Mouse (Mus musculus): ENCODE data around the gene Gm43720. TPM values are rescaled to one million over a fixed set of nuclear protein-coding genes. Genes with fewer than 3 reads are reported as not detected.

The Gm43720 gene
- 0.17 and 0.30 TPM in 2 replicates for polyA plus RNA-seq (2015; fragmentation: Nextera tagmentation; extraction: Ambion mirVana)

DNA sequence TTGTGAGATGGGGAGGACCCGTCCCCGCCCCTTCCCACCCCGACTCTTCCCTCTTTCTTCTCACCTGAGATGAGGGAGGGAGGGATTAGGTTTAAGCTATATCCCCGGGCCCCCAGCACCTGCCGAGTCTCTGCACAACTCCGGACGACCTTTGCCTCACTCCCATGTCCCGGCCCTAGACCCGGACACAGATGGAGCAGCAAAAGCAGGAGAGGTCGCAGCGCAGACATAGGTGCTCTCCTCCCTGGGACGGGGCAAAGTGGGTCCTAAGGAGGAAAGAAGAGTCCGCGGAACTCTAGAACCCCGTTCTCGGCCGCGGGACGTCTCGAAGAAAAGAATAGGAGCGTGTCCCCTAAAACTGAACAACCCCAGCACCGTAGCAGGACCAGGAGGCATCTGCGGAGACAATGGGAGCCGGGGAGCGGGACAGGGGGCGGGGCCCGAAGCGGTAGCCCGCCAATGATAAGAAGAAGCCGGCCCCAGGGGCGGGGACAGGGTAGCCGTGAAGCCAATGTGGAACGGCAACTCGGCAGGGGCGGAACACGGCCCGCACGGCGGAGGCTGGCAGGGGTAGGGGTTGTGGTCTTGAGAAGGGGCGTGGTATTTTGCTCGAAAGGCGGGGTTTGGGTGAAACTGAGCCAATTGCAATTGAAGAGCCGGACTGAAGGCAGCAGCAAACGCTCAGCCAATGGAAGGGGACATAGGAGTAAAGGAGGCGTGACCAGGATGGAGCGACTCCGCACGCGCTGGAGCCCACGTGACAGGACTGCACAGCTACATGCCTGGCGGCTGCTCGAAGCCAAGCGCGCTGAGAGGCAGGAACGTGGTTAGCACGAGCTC lies at the start of gene Gm43720, which contains the start of the genes Gpc2 and Stag3:
Gene Gm43720, minus strand, starts transcription at position 374 of the 840 bp plus-strand sequence.
Gene Gpc2, minus strand, starts transcription at position 421 of the 840 bp plus-strand sequence.
Gene Stag3, plus strand, starts transcription at position 656 of the 840 bp plus-strand sequence.
- under 1% methylated on average over 56 of the region's 56 CpGs for WGBS
- peaks cover 39% of the 10 kb centered on the region for H3K4me1 ChIP-seq
- peaks cover 14% of the 10 kb centered on the region; the same call in 1 of the 2 replicates for H3K36me3 ChIP-seq
- peak within 1 kb of the TSS; percentile 61 for H3K4me3 ChIP-seq
- peak within 1 kb of the TSS; percentile 63 for H3K9ac ChIP-seq
- no peaks in the 10 kb centered on the region for H3K9me3 ChIP-seq
- H3K4me2 ChIP-seq = peak within 1 kb of the TSS; percentile 82
- H3K27me3 ChIP-seq = no peaks in the 10 kb centered on the region
- ATAC-seq (ENCODE audit: insufficient number of reproducible peaks, low FRiP score, low TSS enrichment, low read depth) = peak; percentile 99
- peak within 1 kb of the TSS; percentile 68 for H3K27ac ChIP-seq

DNA sequence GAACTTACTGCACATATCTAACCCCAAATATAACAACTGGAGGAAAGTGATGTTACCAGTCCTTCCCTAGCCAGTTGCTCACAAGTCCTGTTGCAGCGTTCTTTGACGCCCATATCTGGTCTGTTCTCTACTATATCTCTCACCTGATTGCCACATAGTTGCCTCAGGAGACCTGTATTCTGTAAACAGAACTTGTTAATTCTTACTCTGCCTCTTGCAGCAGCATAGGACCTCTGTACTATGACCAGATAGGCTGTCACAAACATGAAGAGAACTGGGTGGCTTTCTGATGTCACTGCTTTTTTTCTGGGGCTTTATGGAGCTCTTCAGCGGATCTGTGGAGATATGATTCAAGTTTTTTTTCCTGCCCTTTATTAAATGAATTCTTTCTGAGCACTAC lies 33.0 kb upstream of the Gm43720 start:
- Histone ChIP-seq H3K27me3 (no peaks in the 10 kb centered on the region), H3K27ac (no peak overlapping the region), H3K4me3 (no peak overlapping the region), H3K4me2 (no peak overlapping the region), H3K4me1 (no peaks in the 10 kb centered on the region), H3K36me3 (no peaks in the 10 kb centered on the region), H3K9ac (no peak overlapping the region), H3K9me3 (no peaks in the 10 kb centered on the region)
- WGBS = 79% methylated on average over 3 of the region's 3 CpGs
- ATAC-seq (ENCODE audit: insufficient number of reproducible peaks, low FRiP score, low TSS enrichment, low read depth) = no peak

DNA sequence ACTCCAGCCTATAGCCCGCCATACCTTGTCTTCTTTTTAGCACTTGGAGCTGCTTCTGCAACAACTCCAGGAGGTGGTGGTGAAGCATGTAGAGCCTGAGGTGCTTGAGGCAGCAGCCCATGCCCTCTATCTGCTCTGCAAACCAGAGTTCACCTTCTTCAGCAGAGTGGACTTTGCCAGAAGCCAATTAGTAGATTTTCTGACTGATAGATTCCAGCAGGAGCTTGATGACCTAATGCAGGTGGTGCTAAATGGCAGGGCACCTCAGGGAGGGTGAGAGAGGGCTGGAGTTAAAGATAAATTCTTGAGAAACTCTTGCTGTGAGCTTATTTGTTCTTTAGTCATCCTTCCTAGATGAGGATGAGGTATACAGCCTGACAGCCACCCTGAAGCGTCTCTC lies 19.9 kb upstream of the Gm43720 start:
- H3K27ac ChIP-seq = no peak overlapping the region
- H3K36me3 ChIP-seq = no peaks in the 10 kb centered on the region
- H3K27me3 ChIP-seq = no peaks in the 10 kb centered on the region
- H3K9ac ChIP-seq = no peak overlapping the region
- 76% methylated on average over 2 of the region's 2 CpGs for WGBS
- H3K4me1 ChIP-seq = no peaks in the 10 kb centered on the region
- no peak overlapping the region for H3K4me2 ChIP-seq
- H3K4me3 ChIP-seq = no peak overlapping the region
- no peak for ATAC-seq (ENCODE audit: insufficient number of reproducible peaks, low FRiP score, low TSS enrichment, low read depth)
- no peaks in the 10 kb centered on the region for H3K9me3 ChIP-seq

DNA sequence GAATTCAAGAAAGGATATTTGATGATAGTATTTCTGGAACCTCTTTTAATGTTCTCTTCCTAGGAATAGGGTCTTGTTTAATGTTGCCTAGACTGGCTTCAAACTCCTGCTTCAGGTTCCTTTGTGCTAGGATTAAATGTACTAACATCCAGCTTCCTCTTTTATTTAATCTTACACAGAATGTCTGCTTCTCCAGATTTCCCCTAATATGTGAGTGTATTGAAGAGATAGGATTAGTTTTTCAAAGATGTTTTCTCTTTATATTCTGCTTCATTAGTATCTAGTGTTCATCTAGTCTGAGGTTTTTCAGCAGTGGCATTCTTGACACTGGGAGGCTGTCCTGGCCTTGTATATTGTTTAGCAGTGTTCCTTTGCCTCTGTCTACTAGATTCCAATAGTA lies 14.4 kb upstream of the Gm43720 start:
- H3K36me3 ChIP-seq = no peaks in the 10 kb centered on the region
- ATAC-seq (ENCODE audit: insufficient number of reproducible peaks, low FRiP score, low TSS enrichment, low read depth) = no peak
- H3K4me2 ChIP-seq = no peak overlapping the region
- H3K4me3 ChIP-seq = no peak overlapping the region
- no peak overlapping the region for H3K9ac ChIP-seq
- H3K27ac ChIP-seq = no peak overlapping the region
- no peaks in the 10 kb centered on the region for H3K9me3 ChIP-seq
- H3K27me3 ChIP-seq = no peaks in the 10 kb centered on the region
- no peaks in the 10 kb centered on the region for H3K4me1 ChIP-seq

DNA sequence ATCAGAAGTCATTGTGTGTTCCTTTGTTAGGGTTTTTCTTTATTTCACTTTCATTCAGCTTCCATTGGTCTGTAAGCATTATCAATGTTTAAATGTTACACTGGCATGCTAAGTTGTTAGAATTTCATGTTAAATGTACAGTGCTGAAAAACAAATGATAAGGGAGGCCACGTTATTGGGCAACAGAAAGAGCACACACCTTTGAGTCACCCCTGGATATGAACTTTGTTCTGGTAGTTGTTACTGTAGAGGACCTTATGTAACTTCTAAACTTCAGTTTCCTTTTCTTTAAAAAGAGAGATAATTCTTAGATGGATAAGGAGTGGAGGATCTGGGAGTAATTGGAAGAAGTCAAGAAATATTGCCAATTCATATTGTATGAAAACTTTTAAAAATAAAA lies 11.9 kb upstream of the Gm43720 start:
- ATAC-seq (ENCODE audit: insufficient number of reproducible peaks, low FRiP score, low TSS enrichment, low read depth) = no peak
- Histone ChIP-seq H3K4me2 (no peak overlapping the region), H3K27me3 (no peaks in the 10 kb centered on the region), H3K4me1 (no peaks in the 10 kb centered on the region), H3K27ac (no peak overlapping the region), H3K9me3 (no peaks in the 10 kb centered on the region), H3K4me3 (no peak overlapping the region), H3K36me3 (no peaks in the 10 kb centered on the region), H3K9ac (no peak overlapping the region)
- 74% methylated on average over 1 of the region's 1 CpGs for WGBS

DNA sequence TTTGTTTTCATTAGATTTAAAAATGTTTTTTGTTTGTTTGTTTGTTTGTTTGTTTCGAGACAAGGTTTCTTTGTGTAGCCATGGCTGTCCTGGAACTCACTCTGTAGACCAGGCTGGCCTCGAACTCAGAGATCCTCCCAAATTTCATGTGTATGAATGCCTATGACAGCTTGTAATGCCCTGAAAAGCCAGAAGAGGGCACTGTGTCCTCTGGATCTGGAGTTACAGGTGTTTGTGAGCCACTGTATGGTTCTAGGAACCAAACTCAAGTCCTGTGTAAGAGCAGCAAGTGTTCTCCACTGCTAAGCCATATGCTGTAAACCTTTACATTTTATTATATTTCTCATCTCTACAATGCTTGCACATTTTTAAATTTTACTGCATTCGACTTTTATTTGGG lies 8.1 kb upstream of the Gm43720 start:
- Histone ChIP-seq H3K9me3 (no peaks in the 10 kb centered on the region), H3K27ac (no peak overlapping the region), H3K4me3 (no peak overlapping the region), H3K4me1 (no peaks in the 10 kb centered on the region), H3K4me2 (no peak overlapping the region), H3K36me3 (no peaks in the 10 kb centered on the region), H3K27me3 (no peaks in the 10 kb centered on the region), H3K9ac (no peak overlapping the region)
- WGBS = 72% methylated on average over 3 of the region's 3 CpGs
- ATAC-seq (ENCODE audit: insufficient number of reproducible peaks, low FRiP score, low TSS enrichment, low read depth) = no peak

DNA sequence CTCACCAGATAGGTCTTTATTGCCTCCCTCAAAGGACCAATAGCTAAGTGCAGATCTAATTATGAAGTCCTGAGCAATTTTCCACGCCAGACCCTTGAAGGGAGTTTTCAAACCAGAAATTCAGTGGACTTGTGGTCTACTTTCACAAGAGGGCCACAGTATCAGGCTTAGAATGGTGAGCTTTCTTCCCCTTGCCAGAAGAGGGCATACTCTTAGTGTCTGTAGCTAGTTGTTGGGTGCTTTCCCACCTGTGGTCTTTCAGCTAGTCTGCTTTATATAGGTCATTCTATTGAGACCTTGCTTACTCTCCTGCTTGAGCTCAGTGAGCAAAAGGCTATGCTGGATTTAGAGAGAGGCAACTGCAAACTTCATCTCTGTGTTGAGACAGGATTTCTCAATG lies 3.8 kb upstream of the Gm43720 start:
- Histone ChIP-seq H3K4me1 (peaks cover 13% of the 10 kb centered on the region), H3K27me3 (no peaks in the 10 kb centered on the region), H3K4me2 (no peak overlapping the region), H3K4me3 (no peak overlapping the region), H3K36me3 (no peaks in the 10 kb centered on the region), H3K27ac (no peak overlapping the region), H3K9ac (no peak overlapping the region), H3K9me3 (no peaks in the 10 kb centered on the region)
- 63% methylated on average over 1 of the region's 1 CpGs for WGBS
- ATAC-seq (ENCODE audit: insufficient number of reproducible peaks, low FRiP score, low TSS enrichment, low read depth) = no peak

DNA sequence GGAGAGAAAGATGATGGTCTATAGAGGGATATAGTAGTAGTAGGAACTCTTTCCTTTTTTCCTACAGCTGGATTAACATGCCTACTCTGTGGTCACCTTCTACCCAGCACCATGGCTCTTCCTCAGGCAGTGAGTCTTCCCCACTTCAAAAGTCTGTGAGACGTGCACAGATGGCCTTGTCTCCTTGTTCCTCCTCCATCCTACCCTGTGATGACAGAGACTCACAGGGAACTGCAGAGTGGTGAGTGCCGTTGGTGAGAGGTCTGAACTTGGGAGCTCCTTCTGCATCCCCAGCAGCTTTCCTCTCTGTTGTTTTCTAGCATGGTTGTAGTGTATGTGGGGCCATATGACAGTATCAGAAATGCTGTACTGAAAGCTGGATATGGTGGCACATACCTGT lies 2.0 kb upstream of the Gm43720 start:
- Histone ChIP-seq H3K9me3 (no peaks in the 10 kb centered on the region), H3K27ac (no peak overlapping the region), H3K4me3 (no peak overlapping the region), H3K36me3 (peaks cover 11% of the 10 kb centered on the region; the same call in 1 of the 2 replicates), H3K4me2 (no peak overlapping the region), H3K9ac (no peak overlapping the region), H3K4me1 (peaks cover 21% of the 10 kb centered on the region), H3K27me3 (no peaks in the 10 kb centered on the region)
- WGBS = 74% methylated on average over 2 of the region's 2 CpGs
- ATAC-seq (ENCODE audit: insufficient number of reproducible peaks, low FRiP score, low TSS enrichment, low read depth) = no peak

DNA sequence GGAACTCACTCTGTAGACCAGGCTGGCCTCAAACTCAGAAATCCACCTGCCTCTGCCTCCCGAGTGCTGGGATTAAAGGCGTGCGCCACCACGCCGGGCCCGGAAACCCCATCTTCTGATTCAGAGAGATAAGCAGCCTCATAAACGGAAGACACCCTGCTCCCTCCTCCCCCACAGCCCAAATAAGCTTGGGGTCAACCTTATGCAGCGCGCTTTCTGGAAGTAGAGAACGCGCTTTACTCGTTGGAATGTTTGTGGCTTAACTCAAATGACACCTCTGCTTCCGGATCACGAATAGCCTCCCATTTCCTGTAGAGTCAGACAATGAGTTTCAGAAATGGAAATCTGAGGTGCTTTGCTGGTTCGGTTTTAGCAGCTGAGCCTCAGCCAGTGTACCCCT lies 1.1 kb upstream of the Gm43720 start:
- Histone ChIP-seq H3K4me2 (no peak overlapping the region), H3K9ac (no peak overlapping the region), H3K36me3 (peaks cover 14% of the 10 kb centered on the region; the same call in 1 of the 2 replicates), H3K4me1 (peaks cover 30% of the 10 kb centered on the region), H3K9me3 (no peaks in the 10 kb centered on the region), H3K4me3 (no peak overlapping the region), H3K27me3 (no peaks in the 10 kb centered on the region), H3K27ac (no peak overlapping the region)
- no peak for ATAC-seq (ENCODE audit: insufficient number of reproducible peaks, low FRiP score, low TSS enrichment, low read depth)
- 91% methylated on average over 15 of the region's 15 CpGs for WGBS

DNA sequence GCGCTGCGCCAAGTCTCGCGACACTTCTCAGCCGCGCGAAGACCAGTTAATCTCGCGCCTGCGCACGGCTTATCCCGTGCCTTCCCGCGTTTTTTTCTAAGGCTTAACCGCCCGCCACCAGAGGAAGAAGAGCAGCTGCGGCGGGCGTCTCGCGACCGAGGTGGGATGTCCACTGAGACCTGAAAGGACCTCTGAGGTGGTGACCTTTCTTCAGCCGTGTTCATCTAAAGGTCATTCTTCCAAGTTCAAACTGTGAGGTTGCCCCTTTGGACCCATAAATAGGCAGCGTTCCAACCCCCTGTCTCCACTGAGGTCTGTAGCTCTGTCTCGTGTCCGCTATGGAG lies 639 bp upstream of the Gm43720 start:
- H3K9me3 ChIP-seq = no peaks in the 10 kb centered on the region
- H3K27ac ChIP-seq = no peak overlapping the region
- peaks cover 14% of the 10 kb centered on the region; the same call in 1 of the 2 replicates for H3K36me3 ChIP-seq
- no peaks in the 10 kb centered on the region for H3K27me3 ChIP-seq
- no peak for ATAC-seq (ENCODE audit: insufficient number of reproducible peaks, low FRiP score, low TSS enrichment, low read depth)
- H3K4me2 ChIP-seq = peak overlapping the region; percentile 82
- H3K4me3 ChIP-seq = peak overlapping the region; percentile 61
- no peak overlapping the region for H3K9ac ChIP-seq
- WGBS = 23% methylated on average over 26 of the region's 26 CpGs
- H3K4me1 ChIP-seq = peaks cover 35% of the 10 kb centered on the region

DNA sequence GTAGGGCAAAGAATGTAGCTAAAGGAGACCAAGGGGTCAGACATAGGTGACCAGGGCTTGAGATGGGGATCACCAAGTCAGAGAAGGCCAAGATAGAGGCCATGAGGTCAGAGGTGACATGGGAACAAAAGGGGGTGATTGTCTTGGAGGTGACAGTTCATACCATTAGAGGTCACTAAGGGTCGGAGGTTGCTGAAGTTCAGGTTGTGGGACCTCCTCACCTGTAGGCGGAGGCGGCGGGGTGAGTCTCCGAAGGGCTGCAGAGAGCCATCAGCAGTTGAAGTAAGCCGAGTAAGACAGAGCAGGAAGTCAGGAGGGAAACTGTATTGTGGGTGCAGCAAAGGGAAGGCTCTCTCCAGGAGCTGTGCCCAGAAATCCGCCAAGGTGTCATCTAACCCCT lies 1.8 kb downstream of the Gm43720 start:
- 0 out of 2 replicates have a peak overlapping the region, but pooled peaks have one; percentile 82 for H3K4me2 ChIP-seq

DNA sequence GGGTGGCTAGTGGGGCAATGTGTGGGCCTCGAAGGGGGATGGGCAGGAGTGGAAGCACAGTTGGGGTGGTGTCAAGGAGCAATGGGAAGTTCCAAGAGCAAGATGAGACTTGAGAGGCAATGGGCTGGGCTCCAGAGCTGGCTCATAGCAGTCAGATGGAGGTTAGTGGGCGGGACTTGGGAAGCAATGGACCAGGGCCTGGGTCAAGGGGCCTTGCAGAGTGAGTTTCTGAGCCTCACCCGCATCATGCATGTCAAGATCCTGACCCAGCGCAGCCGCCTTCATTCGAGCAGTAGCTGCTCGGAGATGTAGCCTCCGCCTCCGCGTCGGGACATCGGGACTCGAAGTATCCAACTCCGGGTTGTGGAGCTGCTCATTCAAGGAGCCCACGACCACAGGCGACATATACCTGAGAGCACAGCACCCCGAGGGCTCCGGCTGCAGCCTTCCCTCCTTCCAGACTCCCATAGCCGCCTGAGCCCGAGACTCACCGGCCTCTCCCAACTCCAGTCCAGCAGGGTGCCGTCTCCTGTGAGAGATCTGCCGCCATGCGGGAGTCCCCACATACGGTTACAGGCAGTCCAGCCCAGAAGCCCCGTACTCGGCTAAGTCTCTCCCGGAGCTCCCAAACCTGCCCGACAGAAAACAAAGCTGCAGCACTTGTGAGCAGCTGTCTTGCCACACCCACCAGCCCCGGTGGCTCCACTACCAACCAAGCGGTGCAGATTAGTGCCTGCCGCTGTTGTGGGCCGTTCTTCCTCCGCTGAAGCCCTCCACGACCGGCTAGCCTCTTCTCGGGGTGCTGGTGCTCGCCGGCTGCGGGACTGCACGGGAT lies 4.3 kb downstream of the Gm43720 start:
- peak overlapping the region; percentile 33 for H3K4me2 ChIP-seq
- WGBS = 34% methylated on average over 41 of the region's 41 CpGs
- no peaks in the 10 kb centered on the region for H3K9me3 ChIP-seq
- peak overlapping the region; percentile 14 for H3K4me3 ChIP-seq
- H3K9ac ChIP-seq = no peak overlapping the region
- no peaks in the 10 kb centered on the region for H3K27me3 ChIP-seq
- no peak overlapping the region for H3K27ac ChIP-seq
- peaks cover 58% of the 10 kb centered on the region for H3K4me1 ChIP-seq
- ATAC-seq (ENCODE audit: insufficient number of reproducible peaks, low FRiP score, low TSS enrichment, low read depth) = no peak
- peaks cover 18% of the 10 kb centered on the region; the same call in 1 of the 2 replicates for H3K36me3 ChIP-seq

More for the DNA sequence above, 1.8 kb downstream of the Gm43720 start:
- WGBS = 85% methylated on average over 7 of the region's 7 CpGs
- no peak for ATAC-seq (ENCODE audit: insufficient number of reproducible peaks, low FRiP score, low TSS enrichment, low read depth)
- Histone ChIP-seq H3K27me3 (no peaks in the 10 kb centered on the region), H3K27ac (no peak overlapping the region), H3K4me1 (peaks cover 43% of the 10 kb centered on the region), H3K9ac (no peak overlapping the region), H3K4me3 (no peak overlapping the region), H3K9me3 (no peaks in the 10 kb centered on the region), H3K36me3 (peaks cover 18% of the 10 kb centered on the region; the same call in 1 of the 2 replicates)

Measured in limb, embryonic 15.5 days (tissue).